Mouse (Mus musculus) G1E (cell line): Measurements from ENCODE around the gene Atp2c2. TPM values are rescaled to one million over a fixed set of nuclear protein-coding genes. Genes with fewer than 3 reads are reported as not detected.

ENCODE experiments used
- ATAC-seq: 2 replicates; pipeline ENCODE4 v1.8.0; 2016; ENCODE audit warnings: mild to moderate bottlenecking; ENCODE audit not compliant: insufficient number of reproducible peaks, poor library complexity, low FRiP score, severe bottlenecking; ENCODE audit errors: extremely low read depth
- DNase-seq: peaks from one replicate; pipeline ENCODE4 v3.0.0; 2012; ENCODE audit warnings: low spot score
- H3K27me3 ChIP-seq: 2 replicates; pipeline ENCODE4 v1.6.1; 2012; ENCODE audit warnings: mild to moderate bottlenecking, low read length, inconsistent platforms; ENCODE audit not compliant: insufficient read depth
- H3K36me3 ChIP-seq: replicated peaks from 2 replicates; pipeline ENCODE3; 2012; ENCODE audit warnings: mild to moderate bottlenecking, inconsistent platforms
- H3K4me1 ChIP-seq: 2 replicates; pipeline ENCODE4 v1.6.1; 2012; ENCODE audit warnings: low read depth, low read length, inconsistent platforms, mixed read lengths; ENCODE audit not compliant: insufficient read depth
- H3K4me3 ChIP-seq: 2 replicates; pipeline ENCODE4 v1.5.1; 2012; ENCODE audit warnings: low read depth, mild to moderate bottlenecking, inconsistent platforms, low read length, moderate library complexity, mixed read lengths
- H3K9me3 ChIP-seq: replicated peaks from 2 replicates; pipeline ENCODE4 v1.6.1; 2012; ENCODE audit warnings: inconsistent platforms
- CTCF ChIP-seq: IDR thresholded peaks from 2 replicates; pipeline ENCODE4 v1.5.1; 2012; ENCODE audit warnings: low read depth, low read length, inconsistent platforms, mixed read lengths
- GATA1 ChIP-seq: IDR thresholded peaks from 2 replicates; pipeline ENCODE4 v1.6.1; 2012; ENCODE audit warnings: borderline replicate concordance, low read length, inconsistent platforms, mixed read lengths
- GATA2 ChIP-seq: IDR thresholded peaks from 2 replicates; pipeline ENCODE4 v1.6.1; 2012; ENCODE audit warnings: low read depth, low read length, inconsistent platforms, borderline replicate concordance
- POLR2AphosphoS5 ChIP-seq: IDR thresholded peaks from 2 replicates; pipeline ENCODE4 v1.6.1; 2012; ENCODE audit warnings: low read depth, low read length, inconsistent platforms; ENCODE audit not compliant: insufficient replicate concordance
- TAL1 ChIP-seq: conservative IDR thresholded peaks from 2 replicates; pipeline ENCODE4 v1.6.1; 2012; ENCODE audit warnings: low read depth, low read length, inconsistent platforms, mixed read lengths
- polyA plus RNA-seq: library from polyadenylated mRNA; stranded (reverse); fragments of >175 nt; gene quantifications from 2 replicates; pipeline ENCODE4 v1.2.3, GENCODE M21; 2012
- total RNA-seq, 2 experiments: library from RNA; stranded (forward) in 1 of 2; stranded (reverse) in 1 of 2; fragments of 200-1000 nt in 1 of 2; fragments of >200 nt in 1 of 2; fragmentation: Nextera tagmentation in 1 of 2; gene quantifications; 2 replicates each; pipeline ENCODE4 v1.2.3; 2014 to 2017

The Atp2c2 gene
- total and polyA plus RNA-seq, 3 experiments, result not detected

- H3K9me3 ChIP-seq, result no peaks in the 10 kb centered on the region
- ATAC-seq (no peak), DNase-seq (no peak)
- H3K4me3 ChIP-seq, result no peak overlapping the region
- H3K4me1 ChIP-seq, result peaks cover 6% of the 10 kb centered on the region
- peaks cover 33% of the 10 kb centered on the region for H3K27me3 ChIP-seq
- TF ChIP-seq CTCF (peak; percentile 57; the same call in 1 of the 2 replicates), TAL1 (no peak), GATA2 (no peak), GATA1 (no peak), POLR2AphosphoS5 (no peak)
- no peaks in the 10 kb centered on the region for H3K36me3 ChIP-seq
Observed at GRCm38 (mm10) chr8:119802592-119802991, 102.8 kb downstream of the Atp2c2 start.

GRCm38 (mm10) chr8:119805275-119805674, 105.5 kb downstream of the Atp2c2 start:
- TF ChIP-seq TAL1, result no peak
- no peak for TF ChIP-seq CTCF
- TF ChIP-seq GATA1, result no peak
- no peak for TF ChIP-seq POLR2AphosphoS5
- no peak for TF ChIP-seq GATA2
- H3K9me3 ChIP-seq, result no peaks in the 10 kb centered on the region
- DNase-seq (no peak), ATAC-seq (no peak; the same call in 1 of the 2 replicates)
- H3K4me3 ChIP-seq, result no peak overlapping the region
- peaks cover 32% of the 10 kb centered on the region for H3K27me3 ChIP-seq
- no peaks in the 10 kb centered on the region for H3K36me3 ChIP-seq
- no peaks in the 10 kb centered on the region for H3K4me1 ChIP-seq

GRCm38 (mm10) chr8:119806422-119807263, 106.8 kb downstream of the Atp2c2 start:
- DNase-seq (no peak), ATAC-seq (no peak)
- peaks cover 35% of the 10 kb centered on the region for H3K27me3 ChIP-seq
- no peak for TF ChIP-seq TAL1
- H3K36me3 ChIP-seq, result no peaks in the 10 kb centered on the region
- H3K4me3 ChIP-seq, result no peak overlapping the region
- H3K9me3 ChIP-seq, result no peaks in the 10 kb centered on the region
- H3K4me1 ChIP-seq, result no peaks in the 10 kb centered on the region

Other genes starting within 250 kb of the Atp2c2 start
- gene Slc38a8, start 198.3 kb upstream of the Atp2c2 start, total RNA-seq (2014; fragmentation: Nextera tagmentation), result not detected in 2 replicates
- gene Slc38a8, start 198.3 kb upstream of the Atp2c2 start, total RNA-seq (2017), result 0.06 and 0.11 TPM in 2 replicates
- not detected in 2 replicates for gene Slc38a8, start 198.3 kb upstream of the Atp2c2 start, polyA plus RNA-seq
- 80.9 and 98.7 TPM in 2 replicates for gene Mbtps1, start 141.3 kb upstream of the Atp2c2 start, total RNA-seq (2014; fragmentation: Nextera tagmentation)
- 37.3 and 40.2 TPM in 2 replicates for gene Mbtps1, start 141.3 kb upstream of the Atp2c2 start, total RNA-seq (2017)
- gene Mbtps1, start 141.3 kb upstream of the Atp2c2 start, polyA plus RNA-seq, result 107 and 108 TPM in 2 replicates
- gene Hsdl1, start 124.8 kb upstream of the Atp2c2 start, total RNA-seq (2014; fragmentation: Nextera tagmentation), result 19.3 and 22.7 TPM in 2 replicates
- 56.7 and 58.0 TPM in 2 replicates for gene Hsdl1, start 124.8 kb upstream of the Atp2c2 start, total RNA-seq (2017)
- gene Hsdl1, start 124.8 kb upstream of the Atp2c2 start, polyA plus RNA-seq, result 38.7 and 42.2 TPM in 2 replicates
- gene Dnaaf1, start 124.8 kb upstream of the Atp2c2 start, total RNA-seq (2014; fragmentation: Nextera tagmentation), result not detected in 2 replicates
- 0.11 and 0.12 TPM in 2 replicates for gene Dnaaf1, start 124.8 kb upstream of the Atp2c2 start, total RNA-seq (2017)
- gene Dnaaf1, start 124.8 kb upstream of the Atp2c2 start, polyA plus RNA-seq, result 0.10 and 0.17 TPM in 2 replicates
- 6.6 and 7.1 TPM in 2 replicates for gene Taf1c, start 94.8 kb upstream of the Atp2c2 start, total RNA-seq (2014; fragmentation: Nextera tagmentation)
- 7.7 and 8.7 TPM in 2 replicates for gene Taf1c, start 94.8 kb upstream of the Atp2c2 start, total RNA-seq (2017)
- 53.2 and 65.0 TPM in 2 replicates for gene Taf1c, start 94.8 kb upstream of the Atp2c2 start, polyA plus RNA-seq
- not detected in 2 replicates for gene Adad2, start 87.3 kb upstream of the Atp2c2 start, total RNA-seq (2014; fragmentation: Nextera tagmentation)
- gene Adad2, start 87.3 kb upstream of the Atp2c2 start, total RNA-seq (2017), result not detected in 2 replicates
- not detected in 2 replicates for gene Adad2, start 87.3 kb upstream of the Atp2c2 start, polyA plus RNA-seq
- not detected in 2 replicates for gene Kcng4, start 64.3 kb upstream of the Atp2c2 start, total RNA-seq (2014; fragmentation: Nextera tagmentation)
- 0.11 TPM in 1 of 2 replicates, not detected in the other for gene Kcng4, start 64.3 kb upstream of the Atp2c2 start, total RNA-seq (2017)
- gene Kcng4, start 64.3 kb upstream of the Atp2c2 start, polyA plus RNA-seq, result not detected in 2 replicates
- not detected in 2 replicates for gene Wfdc1, start 33.6 kb upstream of the Atp2c2 start, total RNA-seq (2014; fragmentation: Nextera tagmentation)
- not detected in 2 replicates for gene Wfdc1, start 33.6 kb upstream of the Atp2c2 start, total RNA-seq (2017)
- gene Wfdc1, start 33.6 kb upstream of the Atp2c2 start, polyA plus RNA-seq, result not detected in 2 replicates
- gene Tldc1, start 78.4 kb downstream of the Atp2c2 start, total RNA-seq (2014; fragmentation: Nextera tagmentation), result 6.6 and 8.1 TPM in 2 replicates
- 10.7 TPM in 2 replicates for gene Tldc1, start 78.4 kb downstream of the Atp2c2 start, total RNA-seq (2017)
- 7.2 and 8.4 TPM in 2 replicates for gene Tldc1, start 78.4 kb downstream of the Atp2c2 start, polyA plus RNA-seq
- gene Cotl1, start 140.5 kb downstream of the Atp2c2 start, total RNA-seq (2014; fragmentation: Nextera tagmentation), result 13.5 and 23.9 TPM in 2 replicates
- gene Cotl1, start 140.5 kb downstream of the Atp2c2 start, total RNA-seq (2017), result 60.6 and 63.4 TPM in 2 replicates
- gene Cotl1, start 140.5 kb downstream of the Atp2c2 start, polyA plus RNA-seq, result 69.2 and 72.5 TPM in 2 replicates
- 3.9 and 4.0 TPM in 2 replicates for gene Klhl36, start 162.3 kb downstream of the Atp2c2 start, total RNA-seq (2014; fragmentation: Nextera tagmentation)
- gene Klhl36, start 162.3 kb downstream of the Atp2c2 start, total RNA-seq (2017), result 8.7 and 9.6 TPM in 2 replicates
- 7.3 and 8.0 TPM in 2 replicates for gene Klhl36, start 162.3 kb downstream of the Atp2c2 start, polyA plus RNA-seq
- 108 and 110 TPM in 2 replicates for gene Usp10, start 210.4 kb downstream of the Atp2c2 start, total RNA-seq (2014; fragmentation: Nextera tagmentation)
- 42.7 and 49.3 TPM in 2 replicates for gene Usp10, start 210.4 kb downstream of the Atp2c2 start, total RNA-seq (2017)
- gene Usp10, start 210.4 kb downstream of the Atp2c2 start, polyA plus RNA-seq, result 45.2 and 61.0 TPM in 2 replicates
- not detected in 2 replicates for gene Gm20388, start 210.8 kb downstream of the Atp2c2 start, total RNA-seq (2014; fragmentation: Nextera tagmentation)
- gene Gm20388, start 210.8 kb downstream of the Atp2c2 start, total RNA-seq (2017), result 0.05 TPM in 1 of 2 replicates, not detected in the other
- 0.02 TPM in 2 replicates for gene Gm20388, start 210.8 kb downstream of the Atp2c2 start, polyA plus RNA-seq